Mouse (Mus musculus) CD8-positive naive resting alpha-beta T cell, adult 2 months (primary cell): Measurements from ENCODE around the gene Mttp.

Source experiments
- DNase-seq, 2 experiments: peaks; one replicate each; pipeline ENCODE4 v3.0.0; 2022; ENCODE audit warnings: low read depth in 2 of 2, low spot score in 2 of 2

Gene Mttp

DNA sequence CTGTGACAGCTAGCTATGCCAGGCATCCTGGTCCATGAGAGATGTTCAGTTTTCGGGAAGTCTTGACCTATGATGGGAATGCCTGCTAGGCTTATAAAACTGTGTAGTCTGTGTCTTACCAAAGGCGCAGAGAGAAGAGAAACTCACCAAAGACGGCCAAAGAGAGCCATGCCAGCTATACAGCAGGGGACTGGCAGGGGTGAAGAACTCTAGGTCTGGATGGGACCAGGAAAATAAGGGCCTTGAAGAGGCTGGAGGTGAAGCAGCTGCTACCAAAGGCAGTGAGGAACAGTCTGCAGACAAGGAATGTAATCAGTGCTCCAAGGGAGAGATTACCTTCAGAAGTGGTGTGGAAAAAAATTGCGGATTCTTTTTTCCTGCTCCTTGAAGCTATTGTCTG, 60.9 kb downstream of the Mttp start:
- DNase-seq = no peak

DNA sequence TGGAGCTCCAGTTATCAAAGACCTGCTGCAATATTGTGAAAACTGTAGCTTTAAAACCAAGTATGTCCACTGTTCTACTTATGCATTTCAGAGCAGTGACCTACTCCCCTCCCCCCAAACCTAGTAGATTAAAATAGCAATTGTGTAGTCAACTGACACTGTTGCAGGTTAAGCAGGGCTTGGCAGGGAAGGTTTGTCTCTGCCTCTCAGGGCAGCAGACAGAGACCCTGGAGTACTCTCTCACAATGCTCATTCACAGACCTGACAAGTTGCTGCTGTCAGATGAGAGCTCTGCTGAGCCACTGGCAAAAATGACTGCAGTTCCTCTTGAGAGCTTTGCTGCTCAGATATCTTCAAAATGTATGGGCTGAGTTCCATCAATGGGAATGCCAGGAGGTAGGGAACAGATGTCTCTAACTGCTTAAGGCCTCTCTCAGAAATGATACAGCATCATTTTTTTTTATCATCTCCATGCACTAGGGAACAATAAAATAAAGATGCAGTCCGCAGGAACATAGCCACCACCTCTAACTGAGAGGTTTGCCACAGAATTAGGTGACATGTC, 61.6 kb downstream of the Mttp start:
- DNase-seq = no peak

DNA sequence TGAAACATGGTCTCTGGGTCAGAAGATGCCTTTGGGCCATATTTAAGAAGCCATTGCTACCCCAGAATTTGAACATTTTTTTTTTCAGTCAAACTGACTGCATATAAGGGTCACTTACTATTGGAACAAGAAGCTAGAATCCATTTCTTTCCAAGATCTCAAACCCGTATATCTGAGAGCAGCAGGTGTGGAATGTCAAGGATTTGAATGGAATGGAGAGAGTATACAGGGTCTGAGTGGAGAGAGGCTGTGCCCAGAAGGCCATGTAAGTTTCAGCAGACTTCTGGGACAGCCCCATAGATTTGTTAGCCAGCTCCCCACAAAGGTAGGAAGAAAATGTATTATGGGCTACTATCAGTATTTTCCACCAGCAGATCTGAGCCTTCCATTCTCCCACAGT, 66.1 kb downstream of the Mttp start:
- no peak for DNase-seq

- DNase-seq = no peak
These were observed 67.1 kb downstream of the Mttp start for GRCm38 (mm10) chr3:138077476-138078340.

GRCm38 (mm10) chr3:138075209-138075608, 69.6 kb downstream of the Mttp start:
- DNase-seq = no peak

DNA sequence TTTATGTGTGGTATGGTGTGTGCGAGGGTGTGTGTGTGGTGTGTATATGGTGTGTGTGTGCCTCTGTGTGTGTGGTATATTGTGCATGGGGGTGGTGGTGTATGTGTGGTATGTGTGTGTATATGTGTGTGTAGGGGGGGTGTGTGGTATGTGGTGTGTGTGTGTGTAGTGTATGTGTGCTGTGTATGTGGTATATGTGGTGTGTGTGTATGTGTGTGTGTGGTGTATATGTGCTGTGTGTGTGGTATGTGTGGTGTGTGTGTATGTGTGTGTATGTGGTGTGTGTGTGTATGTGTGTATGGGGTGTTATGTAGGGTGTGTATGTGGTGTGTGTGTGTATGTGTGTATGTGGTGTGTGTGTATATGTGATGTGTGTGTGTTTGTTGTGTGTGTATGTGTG, 70.6 kb downstream of the Mttp start:
- no peak for DNase-seq

DNA sequence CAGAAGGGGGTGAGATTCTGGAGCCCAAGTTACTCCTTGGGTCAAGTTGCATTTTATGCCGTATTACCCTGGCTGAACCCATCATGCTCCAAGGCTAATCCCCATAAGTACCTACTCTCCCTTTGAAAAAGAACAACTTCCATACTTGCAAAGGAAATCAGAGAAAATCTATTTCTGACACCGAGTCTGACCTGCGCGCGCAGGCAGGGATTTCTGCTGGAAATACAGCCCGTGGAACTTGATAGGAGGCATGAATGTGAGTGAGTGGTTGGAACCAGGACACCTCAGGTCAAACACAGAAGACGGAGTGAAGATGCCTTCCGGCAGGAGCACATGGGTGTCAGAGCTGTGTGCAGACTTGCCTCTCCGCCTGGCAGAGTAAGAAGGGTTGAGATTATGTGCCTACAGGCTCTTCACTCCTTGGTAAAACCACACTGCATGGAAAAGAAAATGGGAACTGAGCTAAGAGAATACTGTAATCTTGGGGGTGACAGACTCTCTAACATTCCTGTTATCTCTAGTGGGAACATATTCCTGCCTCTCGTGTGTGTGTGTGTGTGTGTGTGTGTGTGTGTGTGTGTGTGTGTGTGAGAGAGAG, 73.2 kb downstream of the Mttp start:
- DNase-seq = no peak

DNA sequence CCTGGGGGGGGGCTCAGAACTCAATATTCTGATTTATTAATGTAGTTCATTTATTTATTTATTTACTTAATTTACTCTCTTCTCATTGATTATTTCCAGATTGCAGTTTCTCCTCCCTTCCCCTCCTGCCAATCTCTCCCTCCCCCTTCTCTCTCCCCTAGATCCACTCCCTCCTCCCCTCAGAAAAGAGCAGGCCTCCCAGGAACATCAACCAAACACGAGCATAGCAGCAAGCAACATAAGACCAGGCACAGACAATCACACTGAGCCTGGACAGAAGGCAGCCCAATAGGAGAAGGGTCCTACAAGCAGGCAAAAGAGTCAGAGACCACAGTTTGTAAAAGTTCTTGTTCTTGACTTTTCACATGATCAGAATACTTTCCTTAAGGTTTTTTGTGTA, 73.8 kb downstream of the Mttp start:
- DNase-seq = no peak

- no peak for DNase-seq
These were observed 74.8 kb downstream of the Mttp start for GRCm38 (mm10) chr3:138069756-138070511.

GRCm38 (mm10) chr3:138068103-138068502, 76.7 kb downstream of the Mttp start:
- no peak for DNase-seq

DNA sequence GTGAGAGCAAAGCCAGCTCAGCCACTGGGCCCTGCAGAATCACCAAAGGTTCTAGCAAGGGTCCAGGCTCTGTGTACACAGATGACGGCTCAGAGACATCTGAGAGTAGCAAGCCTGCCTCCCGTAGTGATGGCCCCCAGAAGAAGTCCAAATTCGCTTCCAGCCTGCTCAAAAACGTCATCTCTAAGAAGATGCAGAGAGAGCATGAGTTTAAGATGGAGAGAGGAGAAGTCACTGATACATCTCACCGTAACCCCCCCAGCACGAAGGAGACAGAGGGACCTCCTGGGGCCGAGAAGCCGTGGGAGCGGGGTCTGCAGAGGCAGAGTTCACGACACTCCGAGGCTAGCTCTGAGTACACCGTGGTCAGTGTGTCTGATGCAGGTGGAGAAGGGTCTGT, 77.5 kb downstream of the Mttp start, which contains the start of gene Gm5105:
Gm5105 (minus strand) TSS at position 101 of the 400 bp plus-strand sequence.
- DNase-seq = no peak

GRCm38 (mm10) chr3:138066348-138066856, 78.4 kb downstream of the Mttp start:
- no peak for DNase-seq

GRCm38 (mm10) chr3:138065930-138066329, 78.8 kb downstream of the Mttp start:
- no peak for DNase-seq

DNA sequence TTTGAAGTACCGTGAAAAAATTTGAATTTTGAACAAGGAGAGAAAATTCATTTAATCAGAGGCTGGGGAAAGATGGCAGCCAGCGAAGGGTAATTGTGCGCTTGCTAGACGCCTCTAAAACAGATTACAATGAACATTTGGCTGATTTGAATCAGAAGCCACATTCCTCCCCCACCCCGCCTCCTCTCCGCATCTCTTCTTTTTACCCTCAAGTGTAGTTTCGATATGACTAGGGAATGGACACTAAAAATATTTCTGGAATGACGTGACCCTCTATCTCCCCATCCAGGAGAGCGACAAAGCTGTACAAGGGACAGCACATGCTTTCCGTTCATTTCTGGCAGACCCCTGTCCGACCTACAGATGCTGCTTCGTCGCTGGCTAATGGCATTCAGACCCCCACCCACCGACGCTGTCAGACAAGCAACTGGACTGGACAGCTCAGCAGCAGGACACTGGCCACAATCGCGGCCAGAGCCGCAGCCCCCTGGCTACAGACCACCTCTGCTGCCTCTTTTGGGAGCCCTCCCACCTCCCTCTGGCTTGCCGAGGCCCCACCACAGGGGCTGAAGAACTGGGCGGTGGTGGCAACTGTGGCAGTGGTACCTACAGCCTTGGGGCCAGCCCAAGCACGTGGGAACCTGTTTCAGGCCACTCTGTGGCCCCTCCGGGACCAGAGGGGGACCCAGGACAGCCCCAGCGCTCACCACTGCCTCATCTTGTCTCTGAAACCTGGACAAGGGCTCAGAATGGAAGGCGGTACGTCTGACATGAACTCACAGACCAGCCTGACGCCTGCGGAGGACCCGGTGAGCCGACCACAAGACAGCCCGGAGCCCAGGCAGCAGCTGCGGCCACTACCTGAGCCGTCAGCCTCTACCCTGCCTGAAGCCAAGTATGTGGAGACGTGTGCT, 79.8 kb downstream of the Mttp start, which contains the start of gene 1110002E22Rik:
1110002E22Rik (plus strand) TSS at position 321 of the 914 bp plus-strand sequence.
- no peak for DNase-seq

- DNase-seq = no peak
These were observed 80.9 kb downstream of the Mttp start for GRCm38 (mm10) chr3:138063731-138064329.

DNA sequence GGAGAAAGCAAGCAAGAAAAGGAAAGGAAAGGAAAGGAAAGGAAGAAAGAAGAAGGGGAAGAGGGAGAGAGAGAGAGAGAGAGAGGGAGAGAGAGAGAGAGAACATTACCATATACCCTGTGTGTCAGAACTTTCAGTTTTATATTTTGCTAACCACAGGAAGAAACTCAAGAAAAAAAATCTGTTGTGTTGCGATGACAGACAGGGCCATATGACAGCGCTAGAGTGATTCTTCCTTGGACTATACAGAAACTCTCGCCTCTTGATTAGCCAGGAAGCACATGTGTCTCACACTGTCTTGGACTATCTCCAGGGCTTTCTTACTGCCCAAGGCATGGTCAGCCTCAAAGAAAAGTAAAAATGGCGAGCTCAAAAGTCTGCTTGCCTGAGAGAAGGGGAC, 82.1 kb downstream of the Mttp start:
- no peak for DNase-seq

GRCm38 (mm10) chr3:138061205-138061911, 83.4 kb downstream of the Mttp start:
- DNase-seq = no peak

GRCm38 (mm10) chr3:138060429-138060828, 84.3 kb downstream of the Mttp start:
- no peak for DNase-seq

GRCm38 (mm10) chr3:138058226-138058625, 86.5 kb downstream of the Mttp start:
- no peak for DNase-seq
